Mouse (Mus musculus) heart, adult 18-20 months (tissue): ENCODE data around the gene Mgat5. TPM values are rescaled to one million over a fixed set of nuclear protein-coding genes. Genes with fewer than 3 reads are reported as not detected.

ENCODE experiments used
- DNase-seq, 2 experiments: peaks; one replicate each; pipeline ENCODE4 v3.0.0; 2021 to 2022; ENCODE audit warnings: mixed read lengths in 1 of 2
- total RNA-seq, 2 experiments: library from RNA; stranded (reverse); gene quantifications; 2 replicates each; pipeline ENCODE4 v1.2.3; 2021

The Mgat5 gene
- total RNA-seq, 2 experiments from 2014 or later = 13.2 to 15.2 TPM

GRCm38 (mm10) chr1:127437091-127437490, 232.3 kb downstream of the Mgat5 start:
- no peak for DNase-seq

- DNase-seq = no peak
Observed at GRCm38 (mm10) chr1:127439452-127439891, 234.7 kb downstream of the Mgat5 start.

GRCm38 (mm10) chr1:127441007-127441406, 236.2 kb downstream of the Mgat5 start:
- no peak for DNase-seq

GRCm38 (mm10) chr1:127441736-127442135, 236.9 kb downstream of the Mgat5 start:
- no peak for DNase-seq

GRCm38 (mm10) chr1:127442880-127443877, 238.4 kb downstream of the Mgat5 start:
- peak in 1 of 2 experiments; percentile 46 for DNase-seq

- DNase-seq = peak; percentile 25 to 63
Observed at GRCm38 (mm10) chr1:127444836-127445485, 240.1 kb downstream of the Mgat5 start.

- no peak for DNase-seq
Observed at GRCm38 (mm10) chr1:127453397-127453796, 248.6 kb downstream of the Mgat5 start.

GRCm38 (mm10) chr1:127459015-127459451, 254.2 kb downstream of the Mgat5 start:
- DNase-seq = peak; percentile 61 to 82

GRCm38 (mm10) chr1:127459576-127459975, 254.8 kb downstream of the Mgat5 start:
- no peak for DNase-seq

- DNase-seq = no peak
Observed at GRCm38 (mm10) chr1:127461017-127461416, 256.2 kb downstream of the Mgat5 start.

GRCm38 (mm10) chr1:127464041-127464440, 259.2 kb downstream of the Mgat5 start:
- DNase-seq = no peak

- peak; percentile 14 to 29 for DNase-seq
Observed at GRCm38 (mm10) chr1:127465292-127465691, 260.5 kb downstream of the Mgat5 start.

GRCm38 (mm10) chr1:127467238-127467637, 262.4 kb downstream of the Mgat5 start:
- no peak for DNase-seq

- no peak for DNase-seq
Observed at GRCm38 (mm10) chr1:127470175-127470574, 265.4 kb downstream of the Mgat5 start.

GRCm38 (mm10) chr1:127475756-127476155, 270.9 kb downstream of the Mgat5 start:
- DNase-seq = no peak

GRCm38 (mm10) chr1:127482911-127483310, 278.1 kb downstream of the Mgat5 start:
- no peak for DNase-seq

- DNase-seq = peak; percentile 11 to 19
Observed at GRCm38 (mm10) chr1:127484188-127484587, 279.4 kb downstream of the Mgat5 start.

- peak; percentile 26 to 66 for DNase-seq
Observed at GRCm38 (mm10) chr1:127484826-127485225, 280.0 kb downstream of the Mgat5 start.

- DNase-seq = peak; percentile 19 to 59
Observed at GRCm38 (mm10) chr1:127487161-127487560, 282.3 kb downstream of the Mgat5 start.

- DNase-seq = peak; percentile 51 to 67
Observed at GRCm38 (mm10) chr1:127496737-127497543, 292.1 kb downstream of the Mgat5 start.

- DNase-seq = no peak
Observed at GRCm38 (mm10) chr1:127498746-127499145, 293.9 kb downstream of the Mgat5 start.

GRCm38 (mm10) chr1:127500219-127500618, 295.4 kb downstream of the Mgat5 start:
- DNase-seq = peak; percentile 55 to 84
